Mouse (Mus musculus) spleen, adult 2 months (tissue): Measurements from ENCODE around the gene 1520401A03Rik. TPM values are rescaled to one million over a fixed set of nuclear protein-coding genes. Genes with fewer than 3 reads are reported as not detected.

Experiments
- DNase-seq, 2 experiments: peaks; one replicate each; pipeline versions ENCODE4 v3.0.0 to v3.0.0-alpha.2; 2012 to 2021; ENCODE audit warnings: low spot score in 2 of 2, low read depth in 1 of 2
- H3K27ac ChIP-seq: fragments of 200-500 bp; 2 replicates; pipeline ENCODE4 v1.5.1; 2012; ENCODE audit warnings: low read length, inconsistent platforms; ENCODE audit not compliant: insufficient read depth
- H3K27me3 ChIP-seq: fragments of 200-500 bp; 2 replicates; pipeline ENCODE4 v1.6.1; 2012; ENCODE audit warnings: mild to moderate bottlenecking, moderate library complexity, low read length, inconsistent platforms; ENCODE audit not compliant: control insufficient read depth, insufficient read depth
- H3K36me3 ChIP-seq: fragments of 200-500 bp; 2 replicates; pipeline ENCODE4 v1.6.1; 2012; ENCODE audit warnings: mild to moderate bottlenecking, low read length, inconsistent platforms; ENCODE audit not compliant: control insufficient read depth, insufficient read depth
- H3K4me1 ChIP-seq: fragments of 200-500 bp; 2 replicates; pipeline ENCODE4 v1.6.1; 2011; ENCODE audit warnings: inconsistent platforms; ENCODE audit not compliant: control insufficient read depth, insufficient read depth, insufficient read length
- H3K4me3 ChIP-seq: fragments of 200-500 bp; 2 replicates; pipeline ENCODE4 v1.5.1; 2011; ENCODE audit warnings: mild to moderate bottlenecking, inconsistent platforms; ENCODE audit not compliant: insufficient read depth, insufficient read length; ENCODE audit errors: extremely low read depth
- CTCF ChIP-seq: fragments of 200-500 bp; IDR thresholded peaks from 2 replicates; pipeline ENCODE4 v1.5.1; 2011; ENCODE audit warnings: mild to moderate bottlenecking, inconsistent platforms; ENCODE audit not compliant: insufficient read depth, insufficient read length, insufficient replicate concordance; ENCODE audit errors: extremely low read depth
- POLR2A ChIP-seq: fragments of 200-500 bp; IDR thresholded peaks from 2 replicates; pipeline ENCODE4 v1.6.1; 2011; ENCODE audit warnings: low read depth, low read length, inconsistent platforms
- WGBS: fragments of 180-500 bp; shearing (Covaris S2); methylation state at CpG from one replicate; pipeline ENCODE4 v1.1.7; 2018; 5-methylcytosine and 5-hydroxymethylcytosine counted together
- polyA plus RNA-seq: library from polyadenylated mRNA; depleted of rRNA; stranded (reverse); fragments of >200 nt; gene quantifications from 2 replicates; pipeline ENCODE4 v1.2.3, GENCODE M21; 2012

Gene 1520401A03Rik
- polyA plus RNA-seq, 1 experiment, result not detected

DNA sequence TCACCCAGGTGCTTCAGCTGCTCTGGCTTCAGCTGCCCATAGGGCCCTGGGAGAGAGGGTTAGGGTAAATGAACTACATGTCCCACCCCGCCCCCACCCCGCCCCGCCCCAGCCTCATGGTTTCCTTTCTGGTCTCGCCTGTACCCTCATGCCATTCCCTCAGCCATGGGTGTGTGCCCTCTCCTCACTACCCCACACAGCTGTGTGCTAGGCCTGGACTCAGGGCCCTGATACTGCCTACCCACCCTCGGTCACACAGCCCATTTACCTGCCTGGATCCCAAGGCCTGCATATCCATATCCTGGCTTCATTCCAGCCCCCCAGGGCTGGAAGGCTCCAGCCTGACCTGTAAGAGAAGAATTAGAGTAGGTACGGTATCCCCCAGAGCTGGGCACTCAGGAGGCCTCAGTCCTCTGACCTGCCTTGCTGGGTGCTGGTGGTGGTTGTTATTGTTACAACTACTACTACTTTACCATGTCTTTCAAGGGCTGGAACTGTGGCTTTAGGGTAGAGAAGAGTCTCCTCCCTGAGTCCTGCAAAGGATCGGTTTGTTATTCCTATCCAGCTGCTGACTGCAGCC is 17.0 kb downstream of the 1520401A03Rik start:
- WGBS, result 83% methylated on average over 7 of the region's 7 CpGs
- H3K4me3 ChIP-seq, result no peak overlapping the region
- DNase-seq, result no peak
- H3K27me3 ChIP-seq, result peaks cover 4% of the 10 kb centered on the region
- no peak overlapping the region for H3K27ac ChIP-seq
- H3K36me3 ChIP-seq, result no peaks in the 10 kb centered on the region
- TF ChIP-seq POLR2A, result no peak
- H3K4me1 ChIP-seq, result no peaks in the 10 kb centered on the region

- DNase-seq, result no peak
- WGBS, result 70% methylated on average over 7 of the region's 7 CpGs
- H3K27ac ChIP-seq, result no peak overlapping the region
- no peak overlapping the region for H3K4me3 ChIP-seq
- no peak for TF ChIP-seq POLR2A
- TF ChIP-seq CTCF, result no peak
- H3K4me1 ChIP-seq, result peaks cover under 1% of the 10 kb centered on the region; the same call in 1 of the 2 replicates
- no peaks in the 10 kb centered on the region for H3K36me3 ChIP-seq
- H3K27me3 ChIP-seq, result peaks cover 7% of the 10 kb centered on the region
These were observed 17.8 kb downstream of the 1520401A03Rik start for GRCm38 (mm10) chr17:23704741-23705140.

- H3K27me3 ChIP-seq, result peaks cover 14% of the 10 kb centered on the region
- WGBS, result 90% methylated on average over 9 of the region's 9 CpGs
- TF ChIP-seq CTCF (no peak), POLR2A (no peak)
- H3K36me3 ChIP-seq, result no peaks in the 10 kb centered on the region
- H3K4me3 ChIP-seq, result no peak overlapping the region
- H3K4me1 ChIP-seq, result peaks cover 6% of the 10 kb centered on the region; the same call in 1 of the 2 replicates
- DNase-seq, result no peak
- H3K27ac ChIP-seq, result no peak overlapping the region
These were observed 19.3 kb downstream of the 1520401A03Rik start for GRCm38 (mm10) chr17:23703301-23703700.

DNA sequence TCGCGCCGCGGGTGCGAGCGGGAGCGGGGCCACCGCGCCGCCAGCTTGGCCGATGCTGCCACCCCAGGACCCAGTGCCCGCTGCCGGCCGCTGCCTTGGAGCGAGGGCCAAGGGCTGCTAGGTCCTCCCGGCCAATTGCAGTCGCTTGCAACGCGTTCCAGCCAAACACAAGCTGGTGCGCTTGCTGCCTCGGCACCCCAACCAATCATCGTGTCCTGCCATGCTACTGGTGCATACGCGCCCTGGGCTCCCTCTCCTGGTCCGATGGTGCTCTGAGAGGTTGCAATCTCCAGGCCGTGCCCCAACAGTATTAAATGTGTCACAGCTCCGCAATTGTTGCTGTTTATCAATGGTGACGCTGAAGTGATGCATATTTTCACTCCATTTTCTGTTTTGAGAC is 22.5 kb downstream of the 1520401A03Rik start:
- H3K36me3 ChIP-seq, result no peaks in the 10 kb centered on the region
- DNase-seq, result peak; percentile 47 to 82
- peak overlapping the region; percentile 47; the same call in 1 of the 2 replicates for H3K4me3 ChIP-seq
- TF ChIP-seq POLR2A (no peak), CTCF (peak; percentile 34; the same call in 1 of the 2 replicates)
- H3K27ac ChIP-seq, result no peak overlapping the region
- WGBS, result 1% methylated on average over 18 of the region's 28 CpGs
- peaks cover 6% of the 10 kb centered on the region; the same call in 1 of the 2 replicates for H3K4me1 ChIP-seq
- H3K27me3 ChIP-seq, result peaks cover 14% of the 10 kb centered on the region

DNA sequence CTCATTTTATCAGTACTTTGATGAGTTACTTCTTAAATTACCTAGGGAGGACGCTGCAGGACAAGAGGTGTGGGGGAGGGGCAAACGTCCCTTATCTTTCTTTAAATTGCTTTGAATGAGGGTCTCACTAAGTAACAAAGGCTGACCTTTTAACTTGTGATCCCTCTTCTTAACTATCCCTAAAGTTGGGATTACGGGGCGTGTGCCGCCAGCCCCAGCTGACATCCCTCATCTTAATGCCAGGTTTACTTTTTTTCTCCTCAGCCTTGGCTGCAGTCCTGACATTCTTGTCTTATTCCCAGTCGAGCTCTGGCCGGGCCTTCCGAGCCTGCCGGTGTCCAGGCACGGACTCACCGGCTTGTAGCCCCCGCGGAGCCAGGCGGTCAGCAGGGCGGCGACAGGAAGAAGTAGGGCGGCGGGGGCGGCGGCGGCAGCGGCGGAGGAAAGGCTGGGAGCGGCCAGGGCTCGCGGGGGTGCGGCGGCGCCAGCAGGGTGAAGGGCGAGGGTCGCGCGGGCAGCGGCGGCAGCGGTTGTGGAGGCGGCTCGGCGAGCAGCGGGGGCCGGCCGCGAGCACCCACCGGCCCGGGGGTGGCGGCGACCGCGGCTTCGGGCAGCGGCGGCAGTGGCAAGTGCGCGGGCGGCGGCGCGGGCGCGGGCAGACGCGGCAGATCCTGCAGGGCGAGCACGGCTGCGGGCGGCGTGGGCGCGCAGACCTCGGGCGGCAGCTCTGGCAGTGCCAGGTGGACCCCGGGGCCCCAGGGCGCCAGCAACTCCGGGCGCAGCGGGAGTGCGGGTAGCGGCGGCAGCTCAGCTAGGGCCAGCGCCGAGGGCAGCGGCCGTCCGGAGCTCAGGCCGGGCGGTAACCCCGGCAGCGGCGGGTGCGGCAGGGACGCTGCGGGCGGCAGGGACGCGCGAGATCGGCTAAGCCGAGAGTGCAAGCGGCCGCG is 23.2 kb downstream of the 1520401A03Rik start:
- TF ChIP-seq CTCF (no peak), POLR2A (no peak)
- H3K27me3 ChIP-seq, result peaks cover 13% of the 10 kb centered on the region

GRCm38 (mm10) chr17:23695801-23696200 is 26.8 kb downstream of the 1520401A03Rik start:
- TF ChIP-seq CTCF (no peak), POLR2A (no peak)
- WGBS, result 71% methylated on average over 3 of the region's 3 CpGs
- peaks cover 6% of the 10 kb centered on the region; the same call in 1 of the 2 replicates for H3K4me1 ChIP-seq
- no peak for DNase-seq
- H3K27me3 ChIP-seq, result peaks cover 11% of the 10 kb centered on the region
- H3K4me3 ChIP-seq, result no peak overlapping the region
- no peaks in the 10 kb centered on the region for H3K36me3 ChIP-seq
- H3K27ac ChIP-seq, result no peak overlapping the region

More for the DNA sequence above, 23.2 kb downstream of the 1520401A03Rik start:
- Histone ChIP-seq H3K27ac (no peak overlapping the region), H3K36me3 (no peaks in the 10 kb centered on the region), H3K4me3 (peak overlapping the region; percentile 47; the same call in 1 of the 2 replicates), H3K4me1 (peaks cover 6% of the 10 kb centered on the region; the same call in 1 of the 2 replicates)
- WGBS, result 3% methylated on average over 59 of the region's 101 CpGs
- no peak for DNase-seq
